Mouse (Mus musculus): ENCODE results near the gene Trpc5. TPM values are rescaled to one million over a fixed set of nuclear protein-coding genes. Genes with fewer than 3 reads are reported as not detected.

Trpc5 gene
- polyA plus RNA-seq (2014; fragmentation: Nextera tagmentation; extraction: Ambion mirVana) = 0.56 and 0.86 TPM in 2 replicates

DNA sequence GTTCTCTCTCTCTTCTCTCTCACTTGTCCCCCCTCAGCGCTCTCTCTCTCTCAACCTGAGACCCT is at the start of gene Trpc5:
Gene Trpc5, minus strand, starts transcription at position 39 of the 65 bp plus-strand sequence.
- WGBS (ENCODE audit: insufficient replicate concordance) = 17% methylated on average over 1 of the region's 1 CpGs
- H3K9ac ChIP-seq (ENCODE audit: low read depth, low read length) = peak within 1 kb of the TSS; percentile 46; the same call in 1 of the 2 replicates
- no peaks in the 10 kb centered on the region for H3K9me3 ChIP-seq (replicated peaks; ENCODE audit: control insufficient read depth, low read length)
- no peaks in the 10 kb centered on the region for H3K36me3 ChIP-seq (ENCODE audit: control insufficient read depth, insufficient read depth, low read length)
- peak within 1 kb of the TSS; percentile 65 for H3K4me2 ChIP-seq
- peak within 1 kb of the TSS; percentile 50 for H3K4me3 ChIP-seq (ENCODE audit: low read depth, low read length)
- no peak for ATAC-seq (replicated peaks; ENCODE audit: insufficient number of reproducible peaks, low FRiP score, low TSS enrichment)
- H3K27me3 ChIP-seq (ENCODE audit: control insufficient read depth, insufficient read depth, low read length) = peaks cover 9% of the 10 kb centered on the region; the same call in 1 of the 2 replicates
- H3K27ac ChIP-seq (ENCODE audit: low read depth, low read length) = no peak within 1 kb of the TSS
- no peaks in the 10 kb centered on the region for H3K4me1 ChIP-seq (ENCODE audit: control insufficient read depth, insufficient read depth, low read length)

DNA sequence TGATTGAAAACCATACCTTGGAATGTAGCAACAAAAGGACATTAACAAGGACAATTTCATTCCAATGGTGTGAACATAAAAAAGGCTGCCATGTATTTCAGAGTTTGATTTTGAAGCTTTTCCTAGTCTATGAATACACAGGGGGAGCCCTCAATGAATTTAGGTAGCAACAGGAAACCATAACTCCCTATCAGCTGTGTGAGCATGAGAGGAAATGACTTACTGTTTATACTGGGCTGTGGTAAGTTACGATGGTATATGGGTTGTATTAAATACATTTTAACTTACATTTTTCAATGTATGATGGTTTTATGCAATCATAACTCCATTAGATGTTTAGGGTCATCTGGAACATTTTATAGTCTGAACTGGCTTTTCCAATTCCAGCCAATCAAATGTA is 28.4 kb upstream of the Trpc5 start:
- Histone ChIP-seq H3K27me3 (ENCODE audit: control insufficient read depth, insufficient read depth, low read length) (no peaks in the 10 kb centered on the region), H3K9me3 (replicated peaks; ENCODE audit: control insufficient read depth, low read length) (no peaks in the 10 kb centered on the region), H3K9ac (ENCODE audit: low read depth, low read length) (no peak overlapping the region), H3K27ac (ENCODE audit: low read depth, low read length) (no peak overlapping the region), H3K4me1 (ENCODE audit: control insufficient read depth, insufficient read depth, low read length) (no peaks in the 10 kb centered on the region), H3K4me3 (ENCODE audit: low read depth, low read length) (no peak overlapping the region), H3K4me2 (no peak overlapping the region), H3K36me3 (ENCODE audit: control insufficient read depth, insufficient read depth, low read length) (no peaks in the 10 kb centered on the region)
- WGBS (ENCODE audit: insufficient replicate concordance) = 59% methylated on average over 1 of the region's 1 CpGs
- no peak for ATAC-seq (replicated peaks; ENCODE audit: insufficient number of reproducible peaks, low FRiP score, low TSS enrichment)

DNA sequence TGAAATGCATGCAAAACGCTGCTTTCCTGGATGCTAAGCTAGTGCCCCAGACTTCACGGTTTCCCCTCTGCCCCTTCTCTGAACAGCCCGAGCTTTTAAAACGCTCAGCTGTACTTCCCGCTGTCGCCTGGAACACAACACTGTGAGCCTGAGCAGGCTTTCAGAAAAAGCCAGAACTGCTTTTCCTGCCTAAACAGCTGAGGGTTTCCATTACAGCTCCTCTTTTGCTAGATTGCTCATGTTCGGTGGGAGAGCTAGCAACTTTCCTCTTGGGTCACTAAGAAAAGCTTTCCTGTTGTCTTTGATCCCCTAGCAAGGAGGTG is 1.8 kb upstream of the Trpc5 start:
- Histone ChIP-seq H3K9me3 (replicated peaks; ENCODE audit: control insufficient read depth, low read length) (no peaks in the 10 kb centered on the region), H3K36me3 (ENCODE audit: control insufficient read depth, insufficient read depth, low read length) (no peaks in the 10 kb centered on the region), H3K4me2 (peak overlapping the region; percentile 65), H3K9ac (ENCODE audit: low read depth, low read length) (no peak overlapping the region), H3K27ac (ENCODE audit: low read depth, low read length) (no peak overlapping the region), H3K4me3 (ENCODE audit: low read depth, low read length) (peak overlapping the region; percentile 50), H3K27me3 (ENCODE audit: control insufficient read depth, insufficient read depth, low read length) (peaks cover 9% of the 10 kb centered on the region; the same call in 1 of the 2 replicates), H3K4me1 (ENCODE audit: control insufficient read depth, insufficient read depth, low read length) (no peaks in the 10 kb centered on the region)
- WGBS (ENCODE audit: insufficient replicate concordance) = 24% methylated on average over 7 of the region's 7 CpGs
- no peak for ATAC-seq (replicated peaks; ENCODE audit: insufficient number of reproducible peaks, low FRiP score, low TSS enrichment)

DNA sequence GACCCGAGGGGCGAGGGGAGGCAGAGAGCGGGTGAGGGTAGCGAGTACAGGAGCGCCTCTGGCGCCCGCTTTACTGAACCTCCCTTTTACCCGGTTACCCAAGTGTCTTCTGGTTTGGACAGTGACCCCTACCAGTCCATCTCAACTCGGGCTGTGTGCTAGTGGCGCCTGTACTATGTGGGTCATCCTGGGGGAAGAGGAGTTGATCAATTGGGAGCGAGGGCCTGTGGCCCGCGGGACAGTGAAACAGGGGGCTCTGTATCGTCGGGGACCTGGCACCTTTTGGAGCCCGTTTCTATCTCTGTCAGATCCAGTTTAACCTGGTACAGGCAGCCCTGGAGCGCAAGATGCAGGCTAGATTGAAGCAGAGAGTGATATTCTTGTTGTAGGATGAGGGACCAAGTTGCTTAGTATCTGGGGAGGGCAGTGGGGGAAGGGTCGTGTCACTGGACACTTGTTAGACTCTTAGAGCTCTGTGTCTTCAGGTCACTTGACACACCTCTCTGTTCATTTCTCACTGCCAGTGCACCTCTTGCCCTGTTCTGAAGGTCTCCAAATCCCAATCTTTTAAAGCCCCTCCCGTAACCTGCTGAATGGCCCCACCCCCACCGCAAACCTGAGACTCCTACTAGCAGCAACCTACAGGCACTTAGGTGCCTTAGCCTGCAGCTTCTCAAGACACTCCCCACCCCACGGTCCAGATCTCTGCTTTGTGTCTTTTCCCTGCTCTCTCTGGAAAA is 1.3 kb upstream of the Trpc5 start:
- H3K4me3 ChIP-seq (ENCODE audit: low read depth, low read length) = peak overlapping the region; percentile 50
- H3K4me1 ChIP-seq (ENCODE audit: control insufficient read depth, insufficient read depth, low read length) = no peaks in the 10 kb centered on the region
- no peaks in the 10 kb centered on the region for H3K36me3 ChIP-seq (ENCODE audit: control insufficient read depth, insufficient read depth, low read length)
- no peak for ATAC-seq (replicated peaks; ENCODE audit: insufficient number of reproducible peaks, low FRiP score, low TSS enrichment)
- no peaks in the 10 kb centered on the region for H3K9me3 ChIP-seq (replicated peaks; ENCODE audit: control insufficient read depth, low read length)
- 19% methylated on average over 21 of the region's 21 CpGs for WGBS (ENCODE audit: insufficient replicate concordance)
- peaks cover 9% of the 10 kb centered on the region; the same call in 1 of the 2 replicates for H3K27me3 ChIP-seq (ENCODE audit: control insufficient read depth, insufficient read depth, low read length)
- H3K9ac ChIP-seq (ENCODE audit: low read depth, low read length) = peak overlapping the region; percentile 46; the same call in 1 of the 2 replicates
- H3K27ac ChIP-seq (ENCODE audit: low read depth, low read length) = no peak overlapping the region
- H3K4me2 ChIP-seq = peak overlapping the region; percentile 65

DNA sequence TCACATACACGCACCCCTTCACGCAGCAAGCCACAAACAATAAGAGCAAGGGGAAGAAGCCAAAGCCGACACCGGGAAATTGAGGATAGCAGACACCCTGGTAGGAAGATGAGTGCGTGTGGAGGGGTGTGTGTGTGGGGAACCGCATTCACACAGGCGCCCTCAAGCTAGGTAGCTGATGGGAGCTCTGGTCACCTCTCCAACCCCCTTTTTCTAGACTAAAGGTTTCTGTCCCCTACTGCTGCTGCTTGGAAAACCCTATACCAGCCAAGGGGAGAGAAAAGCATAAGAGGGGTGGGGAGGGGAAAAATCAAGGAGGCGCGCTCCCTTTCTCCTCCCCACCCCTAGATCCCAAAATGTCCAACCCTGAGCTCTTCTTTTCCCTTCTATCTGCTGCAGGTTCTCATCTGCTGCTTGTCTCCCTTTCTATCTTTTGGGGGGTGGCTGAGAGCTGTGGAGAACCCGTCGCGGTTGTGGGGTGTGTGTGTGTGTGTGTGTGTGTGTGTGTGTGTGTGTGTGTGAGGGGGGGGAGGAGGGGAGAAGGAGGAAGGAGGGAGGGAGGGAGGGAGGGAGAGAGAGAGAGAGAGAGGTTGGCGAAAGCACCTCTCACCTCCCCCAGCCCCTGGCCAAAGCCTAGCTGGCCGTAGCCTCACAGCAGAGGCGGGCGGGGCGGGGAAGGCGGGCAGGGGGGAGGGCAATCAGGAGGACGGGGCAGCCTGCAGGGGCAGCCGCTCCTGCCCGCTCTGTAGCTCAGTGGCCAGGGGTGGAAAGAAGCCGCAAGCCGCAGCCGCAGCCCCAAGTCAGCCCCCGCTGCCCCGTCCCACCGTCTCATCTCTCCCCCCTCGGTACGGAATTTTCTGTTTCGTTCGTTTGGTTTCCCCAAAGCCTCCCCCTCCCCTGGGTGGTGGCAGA is 483 bp upstream of the Trpc5 start, which contains the start of gene Rtl4:
Gene Rtl4, plus strand, starts transcription at position 701 of the 912 bp plus-strand sequence.
- Histone ChIP-seq H3K9ac (ENCODE audit: low read depth, low read length) (peak within 1 kb of the TSS; percentile 46; the same call in 1 of the 2 replicates), H3K4me2 (peak within 1 kb of the TSS; percentile 65), H3K27me3 (ENCODE audit: control insufficient read depth, insufficient read depth, low read length) (peaks cover 9% of the 10 kb centered on the region; the same call in 1 of the 2 replicates), H3K4me3 (ENCODE audit: low read depth, low read length) (peak within 1 kb of the TSS; percentile 50), H3K4me1 (ENCODE audit: control insufficient read depth, insufficient read depth, low read length) (no peaks in the 10 kb centered on the region), H3K9me3 (replicated peaks; ENCODE audit: control insufficient read depth, low read length) (no peaks in the 10 kb centered on the region), H3K27ac (ENCODE audit: low read depth, low read length) (no peak within 1 kb of the TSS), H3K36me3 (ENCODE audit: control insufficient read depth, insufficient read depth, low read length) (no peaks in the 10 kb centered on the region)
- no peak for ATAC-seq (replicated peaks; ENCODE audit: insufficient number of reproducible peaks, low FRiP score, low TSS enrichment)
- 18% methylated on average over 26 of the region's 31 CpGs for WGBS (ENCODE audit: insufficient replicate concordance)

DNA sequence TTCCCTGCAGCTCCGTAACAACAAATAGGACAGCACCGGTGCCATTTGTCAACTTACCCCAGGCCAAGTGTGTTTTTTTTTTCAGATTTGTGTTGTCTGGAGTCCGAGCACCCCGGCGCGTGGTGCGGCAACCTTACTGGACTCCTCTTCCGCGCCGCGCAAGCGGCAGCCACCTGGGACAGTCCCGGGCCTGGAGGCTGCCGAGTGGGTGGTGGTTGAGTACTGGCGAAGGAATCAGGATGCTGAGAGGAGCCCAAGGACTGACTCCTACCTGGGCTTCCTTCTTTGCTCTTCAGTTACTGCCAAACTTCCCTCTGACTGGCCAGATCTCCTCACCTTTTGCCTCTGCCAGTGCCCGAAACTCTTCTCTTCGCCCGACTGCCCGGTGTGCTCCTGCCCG is 238 bp downstream of the Trpc5 start:
- H3K4me2 ChIP-seq = peak overlapping the region; percentile 65
- H3K4me3 ChIP-seq (ENCODE audit: low read depth, low read length) = peak overlapping the region; percentile 50
- H3K4me1 ChIP-seq (ENCODE audit: control insufficient read depth, insufficient read depth, low read length) = no peaks in the 10 kb centered on the region
- no peak for ATAC-seq (replicated peaks; ENCODE audit: insufficient number of reproducible peaks, low FRiP score, low TSS enrichment)
- 23% methylated on average over 20 of the region's 20 CpGs for WGBS (ENCODE audit: insufficient replicate concordance)
- H3K27me3 ChIP-seq (ENCODE audit: control insufficient read depth, insufficient read depth, low read length) = peaks cover 9% of the 10 kb centered on the region; the same call in 1 of the 2 replicates
- no peak overlapping the region for H3K27ac ChIP-seq (ENCODE audit: low read depth, low read length)
- no peaks in the 10 kb centered on the region for H3K9me3 ChIP-seq (replicated peaks; ENCODE audit: control insufficient read depth, low read length)
- no peak overlapping the region for H3K9ac ChIP-seq (ENCODE audit: low read depth, low read length)
- H3K36me3 ChIP-seq (ENCODE audit: control insufficient read depth, insufficient read depth, low read length) = no peaks in the 10 kb centered on the region

DNA sequence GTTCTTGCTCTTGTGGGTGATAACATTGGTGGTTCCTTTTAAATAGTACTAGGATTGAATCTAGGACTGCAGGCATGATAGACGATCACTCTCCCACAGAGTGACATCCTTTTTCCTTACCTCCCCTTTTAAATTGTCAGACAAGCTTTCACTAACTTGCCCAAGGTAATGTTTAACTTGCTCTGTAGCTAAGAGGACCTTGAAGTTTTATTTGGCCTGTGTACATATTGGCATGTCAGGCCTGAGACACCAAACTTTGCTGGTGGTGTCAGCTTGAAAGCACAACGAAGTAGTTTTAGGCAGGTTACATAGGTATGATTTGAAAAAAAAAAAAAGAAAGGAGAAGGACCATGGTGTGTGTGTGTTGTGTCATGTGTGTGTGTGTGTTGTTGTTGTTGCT is 35.8 kb downstream of the Trpc5 start:
- Histone ChIP-seq H3K4me1 (ENCODE audit: control insufficient read depth, insufficient read depth, low read length) (no peaks in the 10 kb centered on the region), H3K9me3 (replicated peaks; ENCODE audit: control insufficient read depth, low read length) (no peaks in the 10 kb centered on the region), H3K27me3 (ENCODE audit: control insufficient read depth, insufficient read depth, low read length) (no peaks in the 10 kb centered on the region), H3K4me2 (no peak overlapping the region), H3K4me3 (ENCODE audit: low read depth, low read length) (no peak overlapping the region), H3K9ac (ENCODE audit: low read depth, low read length) (no peak overlapping the region), H3K36me3 (ENCODE audit: control insufficient read depth, insufficient read depth, low read length) (no peaks in the 10 kb centered on the region), H3K27ac (ENCODE audit: low read depth, low read length) (no peak overlapping the region)
- WGBS (ENCODE audit: insufficient replicate concordance) = 75% methylated on average over 2 of the region's 2 CpGs
- no peak for ATAC-seq (replicated peaks; ENCODE audit: insufficient number of reproducible peaks, low FRiP score, low TSS enrichment)

DNA sequence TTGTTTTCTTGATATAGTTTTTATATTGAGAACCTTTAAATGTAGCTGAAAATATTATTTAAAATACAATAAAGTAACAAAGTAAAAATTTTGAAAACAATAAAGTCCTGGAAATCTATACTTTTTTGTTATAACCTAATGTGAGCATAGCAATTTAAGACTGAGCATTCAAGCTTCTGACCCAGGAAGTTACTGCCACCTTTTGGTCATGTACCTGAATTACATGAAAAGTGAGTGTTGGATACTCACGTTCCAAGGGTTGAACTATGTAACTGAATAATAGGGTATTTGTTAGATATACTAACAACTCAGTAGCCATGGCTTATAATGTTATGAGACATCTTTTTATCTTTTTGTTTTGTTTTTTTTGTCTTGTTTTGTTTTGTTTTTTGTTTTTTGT is 42.6 kb downstream of the Trpc5 start:
- Histone ChIP-seq H3K4me1 (ENCODE audit: control insufficient read depth, insufficient read depth, low read length) (no peaks in the 10 kb centered on the region), H3K27ac (ENCODE audit: low read depth, low read length) (no peak overlapping the region), H3K4me2 (no peak overlapping the region), H3K4me3 (ENCODE audit: low read depth, low read length) (no peak overlapping the region), H3K9ac (ENCODE audit: low read depth, low read length) (no peak overlapping the region), H3K36me3 (ENCODE audit: control insufficient read depth, insufficient read depth, low read length) (no peaks in the 10 kb centered on the region), H3K9me3 (replicated peaks; ENCODE audit: control insufficient read depth, low read length) (no peaks in the 10 kb centered on the region), H3K27me3 (ENCODE audit: control insufficient read depth, insufficient read depth, low read length) (no peaks in the 10 kb centered on the region)
- no peak for ATAC-seq (replicated peaks; ENCODE audit: insufficient number of reproducible peaks, low FRiP score, low TSS enrichment)
- 49% methylated on average over 1 of the region's 1 CpGs for WGBS (ENCODE audit: insufficient replicate concordance)

All from heart, embryonic 11.5 days (tissue).